Mouse (Mus musculus) gastrocnemius, postnatal 36 days (tissue): Measurements from ENCODE around the gene Srp54a. TPM values are rescaled to one million over a fixed set of nuclear protein-coding genes. Genes with fewer than 3 reads are reported as not detected.
"Not testable (repeated sequence)": the region's sequence is repeated elsewhere in the genome, so short reads cannot be mapped to it uniquely, and the experiment has no call there.

ENCODE experiments used
- DNase-seq, 2 experiments: peaks; one replicate each; pipeline ENCODE4 v3.0.0; 2022
- intact Hi-C: fragments of 180-260 bp; cut with DNase I; formaldehyde crosslinking; loops from one replicate; pipeline ENCODE4 v1.15.1; 2025
- total RNA-seq, 2 experiments: library from RNA; stranded (reverse); gene quantifications; 2 replicates each; pipeline ENCODE4 v1.2.3; 2021

The Srp54a gene
- total RNA-seq, 2 experiments from 2014 or later = 72.8 to 73.3 TPM

DNA sequence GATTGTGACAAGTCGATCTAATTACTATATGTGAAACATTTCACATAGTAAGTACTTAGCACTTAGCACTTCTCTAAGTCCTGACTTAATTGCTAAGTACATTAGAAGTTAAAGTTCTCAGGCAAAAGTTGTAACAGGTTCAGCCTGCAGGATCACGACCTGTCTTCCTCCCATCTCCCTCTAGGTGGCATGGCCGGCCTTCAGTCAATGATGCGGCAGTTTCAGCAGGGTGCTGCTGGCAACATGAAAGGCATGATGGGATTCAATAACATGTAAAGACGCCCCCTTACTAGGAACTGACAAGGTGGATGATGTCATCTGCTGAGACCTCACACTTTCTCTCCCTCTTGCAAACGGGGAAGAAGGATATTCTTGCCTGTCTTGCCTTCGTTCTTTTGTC, 32.6 kb downstream of the Srp54a start:
- DNase-seq, intact Hi-C loops: not testable (repeated sequence)

DNA sequence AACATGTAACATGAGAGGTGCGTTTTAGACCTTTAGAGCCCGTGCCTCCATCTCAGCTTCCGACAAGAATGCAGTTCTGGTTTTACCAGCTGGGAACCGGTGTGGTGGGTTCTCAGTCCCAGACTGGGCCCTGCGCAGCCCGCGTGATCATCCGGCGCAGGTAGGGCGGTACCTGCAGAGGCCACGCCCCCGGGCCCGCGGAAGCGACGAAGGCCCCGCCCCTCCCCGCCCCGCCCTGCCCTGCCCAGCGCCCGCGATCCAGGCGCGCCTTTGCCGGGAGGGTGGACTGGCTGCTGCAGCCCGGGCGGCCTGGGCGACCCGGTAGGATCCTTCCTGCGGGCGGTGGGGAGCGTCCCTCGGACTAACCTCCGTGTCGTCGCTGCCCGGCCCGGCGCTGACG, 44.2 kb downstream of the Srp54a start, which contains the start of gene Fam177a:
TSS of gene Fam177a (plus strand) at position 228 of the 400 bp plus-strand sequence.
- DNase-seq, intact Hi-C loops: not testable (repeated sequence)

DNA sequence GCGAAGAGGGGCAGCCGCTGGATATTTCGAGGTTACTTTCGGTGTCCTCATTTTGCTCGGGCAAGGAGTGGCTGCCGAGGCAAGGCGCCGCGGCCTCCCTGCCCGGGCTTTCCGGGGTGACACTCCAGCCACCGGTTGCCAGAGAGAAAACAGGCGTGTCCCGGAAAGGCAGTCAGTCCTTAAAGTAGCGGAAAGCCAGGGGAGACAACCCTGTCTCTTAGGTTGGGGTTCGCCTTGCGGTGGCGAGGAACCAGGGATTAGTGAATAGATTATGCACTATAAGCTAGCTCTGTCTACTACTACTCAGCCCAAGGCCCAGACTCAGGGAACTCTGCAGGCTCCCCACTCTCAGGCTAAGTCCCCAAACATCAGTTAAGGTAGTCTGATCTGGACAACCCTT, 44.7 kb downstream of the Srp54a start:
- DNase-seq, intact Hi-C loops: not testable (repeated sequence)

DNA sequence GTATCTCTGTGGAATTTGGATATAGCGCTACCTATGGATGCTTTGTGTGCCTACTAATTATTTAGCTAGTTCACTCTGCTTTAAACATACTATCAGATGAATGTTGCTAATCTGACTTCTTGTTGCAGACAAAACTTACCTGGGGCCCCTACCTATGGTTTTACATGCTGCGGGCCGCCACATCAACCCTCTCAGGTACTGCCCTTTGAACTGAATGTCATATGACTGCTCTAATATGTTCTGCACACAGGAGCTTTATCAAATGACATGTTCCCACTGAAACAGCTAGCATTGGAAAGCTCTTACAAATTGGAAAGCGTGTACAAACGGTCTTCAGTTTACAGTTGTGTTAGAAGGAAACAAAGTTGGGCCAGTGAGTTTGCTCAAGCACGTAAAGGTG, 55.5 kb downstream of the Srp54a start:
- intact Hi-C loops = not testable (repeated sequence)

DNA sequence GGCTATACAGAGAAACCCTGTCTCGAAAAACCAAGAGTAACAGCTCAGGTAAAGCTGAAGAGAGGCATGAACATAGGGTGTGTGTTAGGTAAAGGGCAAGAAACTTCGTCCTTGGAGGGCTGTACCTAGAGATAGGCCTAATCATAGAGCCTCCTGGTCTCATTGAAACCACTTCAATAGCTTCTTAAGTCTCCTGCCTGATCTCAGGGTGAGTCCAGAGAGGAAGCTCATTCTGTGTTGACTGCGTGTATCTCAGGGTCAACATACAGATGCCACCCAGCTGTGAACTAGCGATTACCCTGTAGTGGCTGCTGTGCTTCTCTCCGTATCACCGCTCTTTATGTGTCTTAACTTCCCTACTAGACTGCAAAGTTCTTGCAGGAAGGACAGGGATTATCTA, 57.8 kb downstream of the Srp54a start:
- intact Hi-C loops, DNase-seq: not testable (repeated sequence)

More for the DNA sequence above, 55.5 kb downstream of the Srp54a start:
- not testable (repeated sequence) for DNase-seq

DNA sequence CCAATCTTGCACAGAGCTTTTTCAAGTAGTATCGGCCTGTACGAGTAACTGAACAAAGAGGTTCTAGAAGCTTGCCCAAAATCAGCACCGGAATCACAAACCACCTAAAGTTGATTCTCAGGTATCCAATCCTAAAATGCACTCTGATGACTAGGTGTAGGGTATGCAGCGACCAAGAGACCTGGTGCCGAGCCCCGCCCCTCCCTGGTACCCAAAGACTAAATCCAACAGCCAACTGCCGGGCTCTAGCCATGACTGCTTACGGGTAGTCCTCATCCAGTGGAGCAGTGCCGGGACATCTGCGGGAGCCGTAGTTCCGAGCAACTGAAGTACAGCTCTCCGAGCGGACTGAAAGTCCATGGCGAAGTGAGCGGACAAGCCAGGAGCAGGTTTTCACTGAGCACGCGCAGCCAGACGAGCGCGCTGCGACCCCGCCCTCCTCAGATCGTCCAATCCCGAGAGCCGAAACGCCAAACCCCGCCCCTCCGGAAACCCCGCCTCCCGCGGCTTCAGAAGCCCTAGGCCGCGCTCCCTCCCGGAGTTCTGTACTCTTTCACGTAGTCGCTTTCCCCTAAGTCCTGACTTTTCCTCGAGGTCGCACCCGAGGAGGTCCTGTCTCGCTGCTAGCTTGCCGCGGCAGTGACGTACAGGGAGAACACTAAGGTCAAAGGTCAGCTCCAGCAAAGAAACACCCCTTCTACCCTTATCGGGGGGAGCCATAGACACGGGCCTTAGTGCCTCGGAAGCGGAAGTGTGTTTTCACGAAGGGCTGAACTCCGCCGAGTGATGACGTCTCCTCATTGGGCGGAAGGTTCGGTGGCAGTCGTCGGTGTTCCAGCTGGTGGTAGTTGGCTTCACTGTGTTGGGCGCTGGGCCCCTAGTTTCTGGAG, 74.7 kb downstream of the Srp54a start, which contains the start of gene Srp54b:
TSS of gene Srp54b (plus strand) at position 546 of the 890 bp plus-strand sequence.
- DNase-seq, intact Hi-C loops: not testable (repeated sequence)

DNA sequence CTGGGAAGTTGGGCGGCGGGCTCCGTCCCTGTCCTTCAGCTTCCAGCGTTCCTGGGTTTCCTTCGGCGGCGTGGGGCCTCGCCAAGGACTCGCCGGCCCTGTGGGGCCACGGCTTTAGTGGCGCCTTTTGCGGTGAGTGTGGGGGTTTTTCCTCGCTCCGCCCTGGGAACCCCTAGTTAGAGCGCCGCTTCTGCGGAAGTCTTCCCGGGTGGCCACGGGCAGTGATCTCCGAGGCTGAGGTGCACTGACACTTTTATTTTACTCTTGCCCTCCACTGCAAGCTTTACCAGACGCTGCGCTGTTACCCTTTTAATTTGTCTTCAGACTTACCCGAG, 75.4 kb downstream of the Srp54a start:
- DNase-seq, intact Hi-C loops: not testable (repeated sequence)

Other genes starting within 250 kb of the Srp54a start
- 100 to 1,000 TPM; 399 to 476 TPM for gene Cfl2, start 217.4 kb upstream of the Srp54a start, total RNA-seq
- gene Gm20403, start 93.7 kb upstream of the Srp54a start, total RNA-seq = not detected
- 1 to 10 TPM; 3.7 to 3.9 TPM for gene Baz1a, start 65.9 kb upstream of the Srp54a start, total RNA-seq
- 1 to 10 TPM; 6.1 to 8.2 TPM for gene 2700097O09Rik, start 152 bp upstream of the Srp54a start, total RNA-seq
- gene Fam177a, start 44.2 kb downstream of the Srp54a start, total RNA-seq = 1 to 10 TPM; 4.3 to 7.9 TPM
- 10 to 100 TPM; 27.9 to 37.5 TPM for gene Srp54b, start 74.8 kb downstream of the Srp54a start, total RNA-seq
- 1 to 10 TPM in 1 of 2 experiments, not detected in 1; 4.5 TPM for gene 1700047I17Rik2, start 119.3 kb downstream of the Srp54a start, total RNA-seq
- gene Srp54c, start 149.9 kb downstream of the Srp54a start, total RNA-seq = 10 to 100 TPM; 20.6 to 25.1 TPM
- 1 to 10 TPM; 9.0 to 9.8 TPM for gene 1110008L16Rik, start 219.3 kb downstream of the Srp54a start, total RNA-seq
- gene Ppp2r3c, start 222.7 kb downstream of the Srp54a start, total RNA-seq = 1 to 10 TPM; 9.0 to 9.1 TPM